Mouse (Mus musculus): ENCODE data around the gene Foxp1. TPM values are rescaled to one million over a fixed set of nuclear protein-coding genes. Genes with fewer than 3 reads are reported as not detected.

The Foxp1 gene
- polyA plus RNA-seq, 1 experiment: 129 TPM

GRCm38 (mm10) chr6:99359765-99360499 lies 162.6 kb downstream of the Foxp1 start:
- Histone ChIP-seq H3K27me3 (ENCODE audit: control insufficient read depth, insufficient read depth, low read length) (no peaks in the 10 kb centered on the region), H3K27ac (ENCODE audit: control insufficient read depth, insufficient read depth, low read length) (no peak overlapping the region), H3K4me3 (ENCODE audit: control insufficient read depth, insufficient read depth, low read length) (no peak overlapping the region), H3K36me3 (ENCODE audit: control insufficient read depth, insufficient read depth, low read length) (no peaks in the 10 kb centered on the region), H3K4me1 (replicated peaks; ENCODE audit: control insufficient read depth, insufficient read depth, low read length) (peaks cover 9% of the 10 kb centered on the region)
- no peak for DNase-seq
- 86% methylated on average over 6 of the region's 6 CpGs for WGBS
- no peak for TF ChIP-seq POLR2A (IDR thresholded peaks at IDR 0.05; ENCODE audit: control insufficient read depth, extremely low read depth, insufficient read depth, low read length, poor library complexity)
- no peak for TF ChIP-seq CTCF (IDR thresholded peaks at IDR 0.05; ENCODE audit: borderline replicate concordance, control insufficient read depth, extremely low read depth, insufficient read depth, low read length, poor library complexity)

DNA sequence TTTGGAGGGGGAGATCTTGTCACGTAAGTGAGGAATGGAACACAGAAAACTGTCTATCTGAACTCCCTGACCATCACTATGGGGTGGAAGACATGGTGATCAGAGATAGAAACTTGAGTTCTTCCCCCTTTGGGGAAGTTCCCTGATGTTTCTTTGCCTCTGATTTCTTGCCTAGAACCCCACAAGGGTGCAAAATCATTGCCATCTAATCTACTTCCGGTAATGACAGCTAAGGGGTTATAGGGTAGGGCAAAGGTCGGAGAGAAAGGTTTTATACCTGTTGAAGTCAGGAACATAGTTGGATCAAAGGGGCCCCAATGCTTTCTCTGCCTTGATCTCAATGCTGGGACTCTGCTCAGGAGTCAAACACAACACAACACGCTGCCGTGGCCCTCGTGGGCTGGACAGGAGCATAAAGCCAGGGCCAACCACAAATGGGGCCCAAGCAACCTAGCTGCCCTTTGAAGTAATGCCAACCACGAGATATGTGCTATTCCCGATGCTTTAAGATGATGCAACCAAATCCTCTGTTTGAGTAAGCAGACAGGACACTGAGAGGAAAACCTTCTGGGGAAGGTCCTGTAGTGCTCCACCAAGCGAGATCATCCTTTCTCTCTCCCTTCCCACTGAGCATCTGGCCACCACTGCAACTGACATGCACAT lies 163.4 kb downstream of the Foxp1 start:
- DNase-seq: no peak
- no peak overlapping the region for H3K4me3 ChIP-seq (ENCODE audit: control insufficient read depth, insufficient read depth, low read length)
- H3K27me3 ChIP-seq (ENCODE audit: control insufficient read depth, insufficient read depth, low read length): no peaks in the 10 kb centered on the region
- H3K36me3 ChIP-seq (ENCODE audit: control insufficient read depth, insufficient read depth, low read length): no peaks in the 10 kb centered on the region
- TF ChIP-seq CTCF (IDR thresholded peaks at IDR 0.05; ENCODE audit: borderline replicate concordance, control insufficient read depth, extremely low read depth, insufficient read depth, low read length, poor library complexity) (no peak), POLR2A (IDR thresholded peaks at IDR 0.05; ENCODE audit: control insufficient read depth, extremely low read depth, insufficient read depth, low read length, poor library complexity) (no peak)
- H3K4me1 ChIP-seq (replicated peaks; ENCODE audit: control insufficient read depth, insufficient read depth, low read length): peaks cover 7% of the 10 kb centered on the region
- no peak overlapping the region for H3K27ac ChIP-seq (ENCODE audit: control insufficient read depth, insufficient read depth, low read length)
- 46% methylated on average over 9 of the region's 9 CpGs for WGBS

GRCm38 (mm10) chr6:99357931-99358330 lies 164.6 kb downstream of the Foxp1 start:
- TF ChIP-seq CTCF (IDR thresholded peaks at IDR 0.05; ENCODE audit: borderline replicate concordance, control insufficient read depth, extremely low read depth, insufficient read depth, low read length, poor library complexity): no peak
- no peak for DNase-seq
- WGBS: 75% methylated on average over 2 of the region's 2 CpGs

DNA sequence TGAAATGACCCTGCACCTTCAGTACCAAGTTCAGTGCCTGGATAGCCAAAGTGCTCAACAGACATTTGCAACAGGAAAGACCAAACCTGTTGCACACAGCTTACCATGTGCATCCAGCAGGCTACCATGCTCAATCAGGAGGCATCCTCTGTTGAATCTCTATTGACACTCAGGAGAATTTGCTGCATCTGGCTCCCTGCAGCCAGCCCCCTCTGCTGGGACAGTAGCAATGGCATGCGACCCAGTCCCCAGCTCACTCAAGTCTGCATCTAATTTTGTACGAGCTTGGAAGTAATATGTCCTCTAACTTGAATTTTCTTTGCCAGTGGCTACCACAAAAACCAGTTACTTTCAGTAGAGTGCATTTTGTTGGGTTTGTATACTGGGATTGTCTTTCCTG lies 168.2 kb downstream of the Foxp1 start:
- Histone ChIP-seq H3K4me1 (replicated peaks; ENCODE audit: control insufficient read depth, insufficient read depth, low read length) (peaks cover 2% of the 10 kb centered on the region), H3K4me3 (ENCODE audit: control insufficient read depth, insufficient read depth, low read length) (no peak overlapping the region), H3K27me3 (ENCODE audit: control insufficient read depth, insufficient read depth, low read length) (no peaks in the 10 kb centered on the region), H3K36me3 (ENCODE audit: control insufficient read depth, insufficient read depth, low read length) (no peaks in the 10 kb centered on the region), H3K27ac (ENCODE audit: control insufficient read depth, insufficient read depth, low read length) (no peak overlapping the region)
- no peak for DNase-seq
- TF ChIP-seq CTCF (IDR thresholded peaks at IDR 0.05; ENCODE audit: borderline replicate concordance, control insufficient read depth, extremely low read depth, insufficient read depth, low read length, poor library complexity) (no peak), POLR2A (IDR thresholded peaks at IDR 0.05; ENCODE audit: control insufficient read depth, extremely low read depth, insufficient read depth, low read length, poor library complexity) (no peak)
- WGBS: 92% methylated on average over 2 of the region's 2 CpGs

More at GRCm38 (mm10) chr6:99357931-99358330, 164.6 kb downstream of the Foxp1 start:
- Histone ChIP-seq H3K4me1 (replicated peaks; ENCODE audit: control insufficient read depth, insufficient read depth, low read length) (peaks cover 4% of the 10 kb centered on the region), H3K4me3 (ENCODE audit: control insufficient read depth, insufficient read depth, low read length) (no peak overlapping the region), H3K27ac (ENCODE audit: control insufficient read depth, insufficient read depth, low read length) (no peak overlapping the region), H3K36me3 (ENCODE audit: control insufficient read depth, insufficient read depth, low read length) (no peaks in the 10 kb centered on the region), H3K27me3 (ENCODE audit: control insufficient read depth, insufficient read depth, low read length) (no peaks in the 10 kb centered on the region)

GRCm38 (mm10) chr6:99353441-99353840 lies 169.1 kb downstream of the Foxp1 start:
- no peaks in the 10 kb centered on the region for H3K4me1 ChIP-seq (replicated peaks; ENCODE audit: control insufficient read depth, insufficient read depth, low read length)
- TF ChIP-seq CTCF (IDR thresholded peaks at IDR 0.05; ENCODE audit: borderline replicate concordance, control insufficient read depth, extremely low read depth, insufficient read depth, low read length, poor library complexity) (no peak), POLR2A (IDR thresholded peaks at IDR 0.05; ENCODE audit: control insufficient read depth, extremely low read depth, insufficient read depth, low read length, poor library complexity) (no peak)
- H3K36me3 ChIP-seq (ENCODE audit: control insufficient read depth, insufficient read depth, low read length): no peaks in the 10 kb centered on the region
- no peak overlapping the region for H3K4me3 ChIP-seq (ENCODE audit: control insufficient read depth, insufficient read depth, low read length)
- no peaks in the 10 kb centered on the region for H3K27me3 ChIP-seq (ENCODE audit: control insufficient read depth, insufficient read depth, low read length)
- no peak overlapping the region for H3K27ac ChIP-seq (ENCODE audit: control insufficient read depth, insufficient read depth, low read length)
- DNase-seq: no peak
- 97% methylated on average over 2 of the region's 2 CpGs for WGBS

DNA sequence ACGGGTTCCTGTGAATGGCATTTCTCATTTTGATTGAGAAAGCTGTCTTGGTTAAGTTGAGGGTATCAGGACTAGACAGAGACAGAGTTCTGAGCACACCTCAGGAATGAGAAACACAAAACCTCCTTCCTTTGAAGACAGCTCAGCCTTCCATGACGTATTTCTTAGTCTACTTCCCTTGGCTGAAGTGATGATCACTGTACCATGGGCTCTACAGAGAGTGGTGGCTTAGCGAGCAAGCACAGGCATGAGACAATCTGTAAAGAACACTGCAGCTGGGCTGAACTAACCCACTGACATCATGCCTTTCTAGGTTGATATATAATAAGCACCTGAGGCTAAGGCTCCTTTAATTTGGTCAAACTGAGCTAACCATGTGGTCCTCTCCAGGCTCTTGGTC lies 172.0 kb downstream of the Foxp1 start:
- no peak for DNase-seq
- no peak for TF ChIP-seq POLR2A (IDR thresholded peaks at IDR 0.05; ENCODE audit: control insufficient read depth, extremely low read depth, insufficient read depth, low read length, poor library complexity)
- TF ChIP-seq CTCF (IDR thresholded peaks at IDR 0.05; ENCODE audit: borderline replicate concordance, control insufficient read depth, extremely low read depth, insufficient read depth, low read length, poor library complexity): no peak
- H3K4me3 ChIP-seq (ENCODE audit: control insufficient read depth, insufficient read depth, low read length): no peak overlapping the region
- no peak overlapping the region for H3K27ac ChIP-seq (ENCODE audit: control insufficient read depth, insufficient read depth, low read length)
- no peaks in the 10 kb centered on the region for H3K36me3 ChIP-seq (ENCODE audit: control insufficient read depth, insufficient read depth, low read length)
- no peaks in the 10 kb centered on the region for H3K4me1 ChIP-seq (replicated peaks; ENCODE audit: control insufficient read depth, insufficient read depth, low read length)
- 86% methylated on average over 3 of the region's 3 CpGs for WGBS
- no peaks in the 10 kb centered on the region for H3K27me3 ChIP-seq (ENCODE audit: control insufficient read depth, insufficient read depth, low read length)
